Mouse (Mus musculus) adrenal gland, adult (tissue): ENCODE results near the gene Xbp1.
"Not testable (repeated sequence)": the region's sequence is repeated elsewhere in the genome, so short reads cannot be mapped to it uniquely, and the experiment has no call there.

ENCODE experiments used
- DNase-seq, 2 experiments: peaks; one replicate each; pipeline ENCODE4 v3.0.0; 2022 to 2023; ENCODE audit warnings: low spot score in 1 of 2; ENCODE audit not compliant: inconsistent age in 2 of 2

The Xbp1 gene

GRCm38 (mm10) chr11:5526573-5527439 lies 6.3 kb downstream of the Xbp1 start:
- peak in 1 of 2 experiments; percentile 41 for DNase-seq

- no peak for DNase-seq
Measured at GRCm38 (mm10) chr11:5527865-5528523, 7.5 kb downstream of the Xbp1 start.

GRCm38 (mm10) chr11:5528841-5529240 lies 8.4 kb downstream of the Xbp1 start:
- DNase-seq: peak in 1 of 2 experiments; percentile 37

GRCm38 (mm10) chr11:5530172-5530571 lies 9.7 kb downstream of the Xbp1 start:
- DNase-seq: peak in 1 of 2 experiments; percentile 25

- DNase-seq: peak in 1 of 2 experiments; percentile 20
Measured at GRCm38 (mm10) chr11:5530717-5531116, 10.3 kb downstream of the Xbp1 start.

GRCm38 (mm10) chr11:5533108-5533507 lies 12.6 kb downstream of the Xbp1 start:
- peak in 1 of 2 experiments; percentile 17 for DNase-seq

- not testable (repeated sequence) for DNase-seq
Measured at GRCm38 (mm10) chr11:5537454-5537853, 17.0 kb downstream of the Xbp1 start.

- no peak for DNase-seq
Measured at GRCm38 (mm10) chr11:5540331-5540730, 19.9 kb downstream of the Xbp1 start.

- DNase-seq: no peak
Measured at GRCm38 (mm10) chr11:5541230-5541798, 20.9 kb downstream of the Xbp1 start.

GRCm38 (mm10) chr11:5541799-5542481 lies 21.5 kb downstream of the Xbp1 start, which contains the start of gene Ccdc117:
Gene Ccdc117 (minus strand): TSS chr11:5542187.
- DNase-seq: peak; percentile 93 to 97

- DNase-seq: peak in 1 of 2 experiments; percentile 17
Measured at GRCm38 (mm10) chr11:5542482-5543185, 22.2 kb downstream of the Xbp1 start.

- DNase-seq: peak in 1 of 2 experiments; percentile 19
Measured at GRCm38 (mm10) chr11:5543281-5543680, 22.8 kb downstream of the Xbp1 start.

GRCm38 (mm10) chr11:5544709-5545108 lies 24.2 kb downstream of the Xbp1 start:
- DNase-seq: not testable (repeated sequence)

- DNase-seq: peak in 1 of 2 experiments; percentile 65
Measured at GRCm38 (mm10) chr11:5545457-5545856, 25.0 kb downstream of the Xbp1 start.

- no peak for DNase-seq
Measured at GRCm38 (mm10) chr11:5546693-5547092, 26.2 kb downstream of the Xbp1 start.

- peak in 1 of 2 experiments; percentile 58 for DNase-seq
Measured at GRCm38 (mm10) chr11:5551430-5551829, 31.0 kb downstream of the Xbp1 start.

GRCm38 (mm10) chr11:5551931-5552330 lies 31.5 kb downstream of the Xbp1 start:
- DNase-seq: peak in 1 of 2 experiments; percentile 22

- no peak for DNase-seq
Measured at GRCm38 (mm10) chr11:5560273-5560672, 39.8 kb downstream of the Xbp1 start.

- DNase-seq: no peak
Measured at GRCm38 (mm10) chr11:5562625-5563268, 42.3 kb downstream of the Xbp1 start.

- no peak for DNase-seq
Measured at GRCm38 (mm10) chr11:5563898-5564297, 43.4 kb downstream of the Xbp1 start.
